Mouse (Mus musculus): Measurements from ENCODE around the gene Sntb2. TPM values are rescaled to one million over a fixed set of nuclear protein-coding genes. Genes with fewer than 3 reads are reported as not detected.
A peak's percentile ranks its signal among the peaks of the same experiment; 100 is the strongest.

Sntb2 gene
- polyA plus RNA-seq, 2 experiments: 0.68 to 0.88 TPM

DNA sequence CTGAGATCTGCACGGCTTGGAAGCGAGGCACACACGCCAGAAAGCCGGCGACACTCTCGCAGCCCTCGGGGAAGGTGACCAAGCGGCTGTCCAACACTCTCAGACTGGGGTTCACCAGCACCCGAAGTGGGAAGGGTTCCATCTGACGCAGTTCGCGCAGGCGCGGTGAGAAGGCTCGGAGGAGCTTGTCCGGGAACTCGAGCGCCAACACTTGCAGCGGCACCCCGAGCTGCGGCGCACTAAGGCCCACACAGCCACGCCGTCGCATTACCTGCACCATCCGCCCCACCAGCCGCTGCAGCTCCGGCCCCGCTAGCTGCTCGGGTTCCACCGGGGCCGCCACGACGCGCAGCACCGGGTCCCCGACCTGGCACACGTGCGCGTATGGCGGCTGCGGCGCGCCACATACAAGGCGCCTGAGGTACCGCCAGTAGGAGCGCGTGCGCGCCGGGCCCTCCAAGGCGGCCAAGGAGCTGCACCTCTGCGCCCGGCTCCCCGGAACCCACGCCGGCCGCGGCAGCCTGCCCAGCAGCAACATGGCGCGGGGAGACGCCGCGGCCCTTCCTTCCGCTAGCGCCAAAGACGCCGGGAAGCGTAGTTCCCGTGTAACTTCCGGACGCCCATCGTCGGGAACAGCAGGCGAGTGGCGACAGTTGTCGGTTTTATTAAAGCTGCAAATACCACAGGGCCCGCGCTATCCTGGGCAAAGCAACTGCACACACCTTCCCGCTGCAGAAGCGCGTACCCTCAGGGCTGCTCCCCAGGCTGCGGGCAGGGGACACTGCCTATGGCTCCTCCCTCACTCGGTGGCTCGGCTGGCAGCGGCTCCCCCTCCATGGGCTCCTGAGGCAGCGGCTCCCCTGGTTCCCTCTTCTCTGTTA, 112.8 kb downstream of the Sntb2 start, which contains the start of gene Pdf:
TSS of gene Pdf (minus strand) at position 554 of the 881 bp plus-strand sequence.
- DNase-seq (ENCODE audit: low read depth in 3 of 3, low spot score in 3 of 3) (peak; percentile 52 to 54 (median 53)), ATAC-seq (ENCODE audit: insufficient read depth) (peak; percentile 79)
- H3K9ac ChIP-seq (replicated peaks): peak within 1 kb of the TSS; percentile 64
- H3K27ac ChIP-seq: peak within 1 kb of the TSS; percentile 37
- 0% methylated on average over 87 of the region's 87 CpGs for WGBS (ENCODE audit: insufficient replicate concordance)
- H3K27me3 ChIP-seq (ENCODE audit: control insufficient read depth, insufficient read depth, low read length): no peaks in the 10 kb centered on the region
- H3K4me1 ChIP-seq (replicated peaks; ENCODE audit: control insufficient read depth in 2 of 2, insufficient read depth in 2 of 2, low read length in 1 of 2): peaks cover 0 to 11% of the 10 kb centered on the region in 2 experiments; a peak in 2 of 4 replicates
- TF ChIP-seq CTCF (IDR thresholded peaks at IDR 0.05; ENCODE audit: low read depth): no peak
- TF ChIP-seq EP300 (IDR thresholded peaks at IDR 0.05; ENCODE audit: low read depth): no peak
- peaks cover 65% of the 10 kb centered on the region for H3K36me3 ChIP-seq (replicated peaks; ENCODE audit: control insufficient read depth, insufficient read depth, low read depth)
- H3K4me2 ChIP-seq (ENCODE audit: low read depth): peak within 1 kb of the TSS; percentile 83
- H3K9me3 ChIP-seq (ENCODE audit: control insufficient read depth, low read length): no peaks in the 10 kb centered on the region
- H3K4me3 ChIP-seq (ENCODE audit: insufficient read depth in 1 of 2, low read depth in 2 of 2, low read length in 2 of 2): peak within 1 kb of the TSS; percentile 68 to 83

- no peaks in the 10 kb centered on the region for H3K9me3 ChIP-seq (ENCODE audit: control insufficient read depth, low read length)
- peak overlapping the region; percentile 83 for H3K4me2 ChIP-seq (ENCODE audit: low read depth)
- no peak for TF ChIP-seq EP300 (IDR thresholded peaks at IDR 0.05; ENCODE audit: low read depth)
- TF ChIP-seq CTCF (IDR thresholded peaks at IDR 0.05; ENCODE audit: low read depth): no peak
- WGBS (ENCODE audit: insufficient replicate concordance): 83% methylated on average over 4 of the region's 4 CpGs
- ATAC-seq (ENCODE audit: insufficient read depth): no peak
- no peak overlapping the region for H3K27ac ChIP-seq
- H3K4me1 ChIP-seq (replicated peaks; ENCODE audit: control insufficient read depth in 2 of 2, insufficient read depth in 2 of 2, low read length in 1 of 2): peaks cover 0 to 11% of the 10 kb centered on the region in 2 experiments; a peak in 2 of 4 replicates
- H3K36me3 ChIP-seq (replicated peaks; ENCODE audit: control insufficient read depth, insufficient read depth, low read depth): peaks cover 57% of the 10 kb centered on the region
- H3K9ac ChIP-seq (replicated peaks): no peak overlapping the region
- H3K4me3 ChIP-seq (ENCODE audit: insufficient read depth in 1 of 2, low read depth in 2 of 2, low read length in 2 of 2): peak overlapping the region in 1 of 2 experiments; percentile 68; a peak in 1 of 4 replicates
- DNase-seq (ENCODE audit: low read depth in 3 of 3, low spot score in 3 of 3): no peak
- no peaks in the 10 kb centered on the region for H3K27me3 ChIP-seq (ENCODE audit: control insufficient read depth, insufficient read depth, low read length)
Measured at GRCm38 (mm10) chr8:107049480-107049879, 113.9 kb downstream of the Sntb2 start.

DNA sequence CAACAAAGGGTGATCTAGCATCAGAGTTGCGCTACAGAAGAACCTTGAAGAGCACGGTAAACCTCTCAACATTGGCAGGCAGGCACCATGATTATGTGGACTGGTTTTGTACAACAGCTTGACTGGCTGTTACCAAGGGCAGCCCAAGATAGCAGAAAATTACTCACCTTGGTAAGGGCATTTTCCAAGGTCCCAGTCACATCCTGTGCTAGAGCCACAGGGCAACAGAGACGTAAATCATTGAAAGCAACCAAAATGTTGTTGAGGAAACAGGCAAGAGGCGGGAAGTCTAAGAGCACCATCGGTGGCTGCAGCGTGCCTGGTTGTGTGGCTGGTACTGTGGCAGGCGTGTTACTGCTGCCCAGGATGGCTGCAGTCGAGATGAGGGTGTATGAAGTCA, 116.5 kb downstream of the Sntb2 start:
- WGBS (ENCODE audit: insufficient replicate concordance): 86% methylated on average over 8 of the region's 8 CpGs
- no peaks in the 10 kb centered on the region for H3K27me3 ChIP-seq (ENCODE audit: control insufficient read depth, insufficient read depth, low read length)
- H3K4me2 ChIP-seq (ENCODE audit: low read depth): no peak overlapping the region
- ATAC-seq (ENCODE audit: insufficient read depth) (no peak), DNase-seq (ENCODE audit: low read depth in 3 of 3, low spot score in 3 of 3) (no peak)
- TF ChIP-seq EP300 (IDR thresholded peaks at IDR 0.05; ENCODE audit: low read depth) (no peak), CTCF (IDR thresholded peaks at IDR 0.05; ENCODE audit: low read depth) (no peak)
- H3K9ac ChIP-seq (replicated peaks): no peak overlapping the region
- H3K4me3 ChIP-seq (ENCODE audit: insufficient read depth in 1 of 2, low read depth in 2 of 2, low read length in 2 of 2): no peak overlapping the region
- no peak overlapping the region for H3K27ac ChIP-seq
- peaks cover 31% of the 10 kb centered on the region for H3K36me3 ChIP-seq (replicated peaks; ENCODE audit: control insufficient read depth, insufficient read depth, low read depth)
- peaks cover 8 to 13% of the 10 kb centered on the region in 2 experiments for H3K4me1 ChIP-seq (replicated peaks; ENCODE audit: control insufficient read depth in 2 of 2, insufficient read depth in 2 of 2, low read length in 1 of 2)
- no peaks in the 10 kb centered on the region for H3K9me3 ChIP-seq (ENCODE audit: control insufficient read depth, low read length)

GRCm38 (mm10) chr8:107056076-107056972, 120.8 kb downstream of the Sntb2 start, which contains the start of the genes Cog8 and Nip7:
Gene Cog8 (minus strand): TSS chr8:107056689.
Gene Nip7 (plus strand): TSS chr8:107056877.
- H3K36me3 ChIP-seq (replicated peaks; ENCODE audit: control insufficient read depth, insufficient read depth, low read depth): peaks cover 29% of the 10 kb centered on the region
- WGBS (ENCODE audit: insufficient replicate concordance): under 1% methylated on average over 88 of the region's 88 CpGs

More at GRCm38 (mm10) chr8:107056076-107056972, 120.8 kb downstream of the Sntb2 start, which contains the start of the genes Cog8 and Nip7:
- Histone ChIP-seq H3K4me2 (ENCODE audit: low read depth) (peak within 1 kb of the TSS; percentile 93), H3K27me3 (ENCODE audit: control insufficient read depth, insufficient read depth, low read length) (no peaks in the 10 kb centered on the region), H3K4me3 (ENCODE audit: insufficient read depth in 1 of 2, low read depth in 2 of 2, low read length in 2 of 2) (peak within 1 kb of the TSS; percentile 68 to 100), H3K4me1 (replicated peaks; ENCODE audit: control insufficient read depth in 2 of 2, insufficient read depth in 2 of 2, low read length in 1 of 2) (peaks cover 11 to 12% of the 10 kb centered on the region in 2 experiments; a peak in 2 of 4 replicates), H3K9me3 (ENCODE audit: control insufficient read depth, low read length) (no peaks in the 10 kb centered on the region), H3K9ac (replicated peaks) (peak within 1 kb of the TSS; percentile 91), H3K27ac (peak within 1 kb of the TSS; percentile 72)
- TF ChIP-seq CTCF (IDR thresholded peaks at IDR 0.05; ENCODE audit: low read depth) (no peak), EP300 (IDR thresholded peaks at IDR 0.05; ENCODE audit: low read depth) (0 out of 2 replicates have a peak, but pooled peaks have one; percentile 30)
- ATAC-seq (ENCODE audit: insufficient read depth) (peak; percentile 92), DNase-seq (ENCODE audit: low read depth in 3 of 3, low spot score in 3 of 3) (peak; percentile 94 to 96 (median 94))
